Mouse (Mus musculus): ENCODE measurements around the gene Sike1. TPM values are rescaled to one million over a fixed set of nuclear protein-coding genes. Genes with fewer than 3 reads are reported as not detected.
A peak's percentile ranks its signal among the peaks of the same experiment; 100 is the strongest.

Sike1 gene
- polyA plus RNA-seq, 1 experiment, result 4.3 TPM

- no peak for TF ChIP-seq GATA1 (IDR thresholded peaks at IDR 0.05; ENCODE audit: low read length)
Measured at GRCm38 (mm10) chr3:103001595-103001994, 6.1 kb downstream of the Sike1 start.

- TF ChIP-seq GATA1 (IDR thresholded peaks at IDR 0.05; ENCODE audit: low read length), result no peak
Measured at GRCm38 (mm10) chr3:103017350-103017749, 21.8 kb downstream of the Sike1 start.

- TF ChIP-seq GATA1 (IDR thresholded peaks at IDR 0.05; ENCODE audit: low read length), result no peak
Measured at GRCm38 (mm10) chr3:103019462-103019861, 24.0 kb downstream of the Sike1 start.

- no peak for TF ChIP-seq GATA1 (IDR thresholded peaks at IDR 0.05; ENCODE audit: low read length)
Measured at GRCm38 (mm10) chr3:103020249-103020942, 24.9 kb downstream of the Sike1 start, which contains the start of gene Csde1. Gene Csde1 (plus strand): TSS chr3:103020426.

- TF ChIP-seq GATA1 (IDR thresholded peaks at IDR 0.05; ENCODE audit: low read length), result no peak
Measured at GRCm38 (mm10) chr3:103020943-103021638, 25.6 kb downstream of the Sike1 start.

- TF ChIP-seq GATA1 (IDR thresholded peaks at IDR 0.05; ENCODE audit: low read length), result no peak
Measured at GRCm38 (mm10) chr3:103026174-103026573, 30.7 kb downstream of the Sike1 start.

GRCm38 (mm10) chr3:103040285-103040684 lies 44.8 kb downstream of the Sike1 start:
- no peak for TF ChIP-seq GATA1 (IDR thresholded peaks at IDR 0.05; ENCODE audit: low read length)

GRCm38 (mm10) chr3:103040861-103041379 lies 45.4 kb downstream of the Sike1 start:
- TF ChIP-seq GATA1 (IDR thresholded peaks at IDR 0.05; ENCODE audit: low read length), result peak; percentile 49

GRCm38 (mm10) chr3:103056016-103056595 lies 60.6 kb downstream of the Sike1 start:
- no peak for TF ChIP-seq GATA1 (IDR thresholded peaks at IDR 0.05; ENCODE audit: low read length)

- no peak for TF ChIP-seq GATA1 (IDR thresholded peaks at IDR 0.05; ENCODE audit: low read length)
Measured at GRCm38 (mm10) chr3:103057752-103058151, 62.2 kb downstream of the Sike1 start.

Other genes starting within 250 kb of the Sike1 start
- gene Tshb, start 213.0 kb upstream of the Sike1 start, polyA plus RNA-seq (2012), result not detected in 2 replicates
- not detected in 2 replicates for gene Sycp1, start 59.6 kb upstream of the Sike1 start, polyA plus RNA-seq (2012)
- not detected in 2 replicates for gene Nr1h5, start 31.6 kb upstream of the Sike1 start, polyA plus RNA-seq (2012)
- 4.5 and 7.9 TPM in 2 replicates for gene Csde1, start 24.7 kb downstream of the Sike1 start, polyA plus RNA-seq (2012)
- gene Nras, start 62.6 kb downstream of the Sike1 start, polyA plus RNA-seq (2012), result 3.0 and 3.7 TPM in 2 replicates
- not detected in 2 replicates for gene Ampd1, start 78.3 kb downstream of the Sike1 start, polyA plus RNA-seq (2012)
- 0.71 and 1.0 TPM in 2 replicates for gene Dennd2c, start 106.9 kb downstream of the Sike1 start, polyA plus RNA-seq (2012)
- 135 and 210 TPM in 2 replicates for gene Bcas2, start 175.9 kb downstream of the Sike1 start, polyA plus RNA-seq (2012)

All from G1E-ER4 (cell line).